ENCODE assay signal across 1 mouse cellular context in the genomic region with DNA sequence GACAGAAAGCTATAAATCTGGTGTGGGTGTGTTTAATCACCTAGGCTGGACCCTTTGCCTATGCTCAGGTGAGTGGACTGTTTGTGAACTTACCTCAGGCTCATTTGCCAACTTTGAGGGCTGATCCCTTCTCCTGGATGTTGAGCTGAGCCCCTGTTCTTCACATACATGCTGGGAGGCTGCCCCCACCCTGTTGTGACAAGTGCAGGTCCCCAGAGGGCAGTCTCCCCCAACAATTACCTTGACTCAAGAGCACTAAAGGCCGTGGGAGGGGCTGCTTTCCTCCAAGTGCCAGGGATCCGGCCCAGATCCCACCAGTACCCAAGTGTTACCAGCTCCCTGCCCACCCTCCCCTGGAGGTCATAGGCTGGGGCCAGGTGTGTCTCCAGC.
TF ChIP-seq lines count a peak whose summit lies in the region.

No protein-coding gene starts in this region.

TF ChIP-seq in MEL, 35 proteins besides CTCF, POLR2A, EP300 and RAD21:
- TF ChIP-seq MAZ (IDR thresholded peaks at IDR 0.05; ENCODE audit: low read depth, low read length) (peak; percentile 50; the same call in 1 of the 2 replicates), JUND (IDR thresholded peaks at IDR 0.05; ENCODE audit: low read depth, low read length) (no peak), MYB (IDR thresholded peaks at IDR 0.05; ENCODE audit: low read depth, low read length) (no peak), ELF1 (IDR thresholded peaks at IDR 0.05; ENCODE audit: low read depth, low read length) (no peak), MXI1 (IDR thresholded peaks at IDR 0.05; ENCODE audit: low read depth, low read length) (no peak), GABPA (IDR thresholded peaks at IDR 0.05; ENCODE audit: low read depth, low read length) (no peak), ZMIZ1 (IDR thresholded peaks at IDR 0.05; ENCODE audit: low read depth, low read length) (no peak), SMC3 (IDR thresholded peaks at IDR 0.05; ENCODE audit: low read depth, low read length) (peak; percentile 35), MAFK (IDR thresholded peaks at IDR 0.05; ENCODE audit: borderline replicate concordance, low read depth, low read length) (no peak), USF2 (IDR thresholded peaks at IDR 0.05; ENCODE audit: borderline replicate concordance in 1 of 2, insufficient read depth in 1 of 2, low read depth in 1 of 2, low read length in 2 of 2) (no peak), HCFC1 (IDR thresholded peaks at IDR 0.05; ENCODE audit: low read depth, low read length) (no peak), POLR2AphosphoS2 (IDR thresholded peaks at IDR 0.05; ENCODE audit: low read length) (peak; percentile 14), ZC3H11A (IDR thresholded peaks at IDR 0.05; ENCODE audit: low read depth, low read length) (no peak), ETS1 (IDR thresholded peaks at IDR 0.05; ENCODE audit: low read depth, low read length) (no peak), E2F4 (IDR thresholded peaks at IDR 0.05; ENCODE audit: borderline replicate concordance, low read depth, low read length) (no peak), BHLHE40 (IDR thresholded peaks at IDR 0.05; ENCODE audit: borderline replicate concordance, low read depth, low read length) (no peak), USF1 (IDR thresholded peaks at IDR 0.05; ENCODE audit: low read depth, low read length) (no peak), CHD2 (IDR thresholded peaks at IDR 0.05; ENCODE audit: low read length) (no peak), POLR2AphosphoS5 (IDR thresholded peaks at IDR 0.05; ENCODE audit: borderline replicate concordance, low read depth, low read length) (no peak)
TF ChIP-seq in MEL: peak in this region for 3.
